Mouse (Mus musculus): ENCODE measurements around the gene Large1.
"Not testable (repeated sequence)": the region's sequence is repeated elsewhere in the genome, so short reads cannot be mapped to it uniquely, and the experiment has no call there.

Gene Large1

DNA sequence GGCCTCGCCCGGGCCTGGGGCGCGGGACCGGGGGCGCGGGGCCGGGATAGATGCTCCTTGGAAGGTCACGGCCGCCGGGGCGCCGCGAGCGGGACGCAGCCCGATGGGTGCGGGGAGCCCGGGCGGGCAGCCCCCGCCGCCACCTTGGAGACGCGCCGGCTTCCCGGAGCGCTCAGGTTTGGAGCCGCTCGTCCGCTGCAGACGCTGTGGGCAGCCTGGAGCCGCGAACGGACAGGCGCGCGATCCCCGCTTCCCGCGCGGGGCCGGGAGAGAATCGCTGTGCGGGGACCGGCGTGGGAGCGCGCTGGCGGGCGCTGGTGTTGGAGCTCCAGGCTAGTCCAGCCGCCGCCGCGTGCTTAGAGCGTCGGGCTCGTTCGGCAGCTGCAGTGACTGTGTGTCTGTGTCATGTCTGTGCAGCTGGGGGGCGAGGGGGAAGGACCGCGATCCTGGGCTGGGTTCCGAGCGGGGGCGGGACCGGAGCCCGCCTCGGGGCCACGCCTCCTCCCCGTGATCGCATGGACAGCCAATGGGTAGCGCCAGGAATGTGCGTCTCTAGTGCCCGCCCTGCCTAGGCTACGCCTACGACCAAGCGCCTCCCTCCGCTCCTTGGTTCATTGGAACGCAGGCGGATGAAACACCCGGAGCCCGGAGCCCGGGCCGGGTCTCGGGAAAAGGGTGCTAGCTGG, at the start of gene Large1:
Gene Large1 (minus strand): TSS at position 433 of the 686 bp plus-strand sequence.
- ATAC-seq (ENCODE audit: low TSS enrichment): peak; percentile 74

GRCm38 (mm10) chr8:73400343-73400742, 47.0 kb upstream of the Large1 start:
- no peak for ATAC-seq (ENCODE audit: low TSS enrichment)

GRCm38 (mm10) chr8:73373001-73373400, 19.7 kb upstream of the Large1 start:
- ATAC-seq (ENCODE audit: low TSS enrichment): not testable (repeated sequence)

DNA sequence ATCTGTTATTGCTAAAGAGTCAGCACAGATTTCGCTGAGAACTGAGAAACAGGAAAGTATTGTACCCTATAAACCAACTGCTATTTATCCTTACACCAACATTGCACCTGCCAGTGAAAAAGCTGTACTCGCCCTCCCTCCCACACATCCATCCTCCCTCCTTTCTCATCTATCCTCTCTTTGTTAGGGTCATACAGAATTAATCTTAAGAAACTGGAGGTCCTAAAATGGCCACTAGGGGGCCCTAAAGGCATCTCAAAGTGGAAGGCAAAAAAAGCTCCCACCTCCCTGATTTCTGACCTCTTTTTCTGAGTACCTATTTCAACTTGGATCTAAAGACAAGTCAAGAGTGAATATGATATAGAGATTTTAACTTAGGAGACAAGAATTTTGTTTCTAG, 2.6 kb upstream of the Large1 start:
- ATAC-seq (ENCODE audit: low TSS enrichment): no peak

GRCm38 (mm10) chr8:73354201-73354881, 1.0 kb upstream of the Large1 start:
- peak; percentile 39 for ATAC-seq (ENCODE audit: low TSS enrichment)

GRCm38 (mm10) chr8:73353794-73354179, 447 bp upstream of the Large1 start:
- ATAC-seq (ENCODE audit: low TSS enrichment): no peak; the same call in 1 of the 2 replicates

- ATAC-seq (ENCODE audit: low TSS enrichment): no peak; the same call in 1 of the 2 replicates
Observed at GRCm38 (mm10) chr8:73352301-73353107, 836 bp downstream of the Large1 start.

- ATAC-seq (ENCODE audit: low TSS enrichment): peak; percentile 25
Observed at GRCm38 (mm10) chr8:73350366-73350765, 3.0 kb downstream of the Large1 start.

GRCm38 (mm10) chr8:73342761-73343395, 10.5 kb downstream of the Large1 start:
- 0 out of 2 replicates have a peak, but pooled peaks have one; percentile 21 for ATAC-seq (ENCODE audit: low TSS enrichment)

- ATAC-seq (ENCODE audit: low TSS enrichment): no peak
Observed at GRCm38 (mm10) chr8:73336845-73337244, 16.5 kb downstream of the Large1 start.

- ATAC-seq (ENCODE audit: low TSS enrichment): no peak
Observed at GRCm38 (mm10) chr8:73329131-73329530, 24.2 kb downstream of the Large1 start.

DNA sequence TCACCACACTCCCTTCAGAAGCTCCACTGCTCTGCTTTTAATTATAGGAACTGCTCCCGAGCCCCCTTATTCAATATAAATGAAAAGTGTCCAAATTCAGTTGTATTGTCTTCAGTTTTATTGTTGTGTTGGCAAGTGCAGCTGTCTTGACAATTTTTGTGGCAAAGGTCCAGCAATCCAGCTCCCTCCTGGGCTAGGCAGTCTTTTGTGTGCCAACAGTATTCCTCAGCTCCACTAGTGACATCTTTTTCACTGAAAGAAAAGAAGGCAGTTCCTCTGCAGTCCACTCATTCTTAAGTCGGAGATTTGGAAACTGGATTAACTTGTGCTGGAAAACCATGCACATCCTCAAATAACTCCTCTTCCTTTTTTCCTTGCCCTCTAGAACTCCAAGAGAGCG, 25.3 kb downstream of the Large1 start:
- ATAC-seq (ENCODE audit: low TSS enrichment): 0 out of 2 replicates have a peak, but pooled peaks have one; percentile 33

- no peak for ATAC-seq (ENCODE audit: low TSS enrichment)
Observed at GRCm38 (mm10) chr8:73324667-73325066, 28.7 kb downstream of the Large1 start.

- no peak for ATAC-seq (ENCODE audit: low TSS enrichment)
Observed at GRCm38 (mm10) chr8:73323591-73323990, 29.7 kb downstream of the Large1 start.

DNA sequence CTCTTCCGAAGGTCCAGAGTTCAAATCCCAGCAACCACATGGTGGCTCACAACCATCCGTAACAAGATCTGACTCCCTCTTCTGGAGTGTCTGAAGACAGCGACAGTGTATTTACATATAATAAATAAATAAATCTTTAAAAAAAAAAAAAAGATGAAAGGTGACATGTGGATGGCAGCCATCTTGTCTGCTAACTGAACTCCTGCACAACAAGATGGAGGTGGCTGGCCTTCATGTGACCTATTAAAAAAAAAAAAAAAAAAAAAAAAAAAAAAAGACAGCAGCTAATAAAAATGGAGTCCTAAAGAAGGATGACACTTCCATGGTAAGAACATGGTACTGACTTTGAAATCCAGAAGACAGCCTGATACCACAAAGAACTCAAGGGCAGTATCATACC, 33.8 kb downstream of the Large1 start:
- peak; percentile 82 for ATAC-seq (ENCODE audit: low TSS enrichment)

DNA sequence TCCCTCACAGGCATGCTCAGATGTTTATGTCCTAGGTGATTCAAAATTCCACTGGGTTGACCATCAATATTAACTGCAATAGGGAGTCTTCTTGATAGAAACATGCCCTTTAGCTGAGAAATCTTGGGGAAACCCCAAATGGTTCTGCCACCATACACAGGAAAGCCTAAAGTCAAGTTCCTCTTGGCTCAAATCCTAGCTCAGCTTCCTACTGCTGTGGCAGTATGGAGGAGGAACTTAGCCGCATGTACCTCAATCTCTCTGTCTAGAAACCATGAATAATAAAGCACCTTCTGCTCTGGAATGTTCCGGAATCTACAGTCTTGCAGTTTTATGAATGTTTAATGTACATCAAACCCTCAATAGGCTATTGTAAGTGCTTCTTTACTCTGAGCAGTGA, 39.4 kb downstream of the Large1 start:
- ATAC-seq (ENCODE audit: low TSS enrichment): peak; percentile 58

- ATAC-seq (ENCODE audit: low TSS enrichment): peak; percentile 56
Observed at GRCm38 (mm10) chr8:73312714-73313607, 40.4 kb downstream of the Large1 start.

DNA sequence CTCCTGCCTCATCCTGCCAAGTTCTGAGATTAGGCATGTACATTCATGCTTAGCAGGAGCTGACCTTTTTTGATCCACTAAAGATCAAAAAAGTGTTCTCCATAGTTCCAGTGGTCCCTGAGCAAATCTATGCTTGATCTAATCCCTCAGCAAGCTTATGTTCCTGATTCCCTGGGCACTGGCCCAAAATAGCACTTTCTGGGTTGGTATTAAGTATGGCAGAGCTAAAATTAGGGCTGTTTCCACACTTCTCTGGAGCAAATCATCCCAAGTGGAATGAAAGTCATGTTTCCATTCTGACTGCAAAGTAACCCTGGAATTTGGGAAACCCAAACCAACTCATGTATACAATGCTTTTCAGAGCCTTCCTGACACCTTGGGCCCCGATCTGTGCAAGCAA, 42.9 kb downstream of the Large1 start:
- peak; percentile 32; the same call in 1 of the 2 replicates for ATAC-seq (ENCODE audit: low TSS enrichment)

GRCm38 (mm10) chr8:73310036-73310435, 43.3 kb downstream of the Large1 start:
- ATAC-seq (ENCODE audit: low TSS enrichment): no peak

- no peak for ATAC-seq (ENCODE audit: low TSS enrichment)
Observed at GRCm38 (mm10) chr8:73303907-73304306, 49.4 kb downstream of the Large1 start.

GRCm38 (mm10) chr8:73302947-73303346, 50.4 kb downstream of the Large1 start:
- peak; percentile 79 for ATAC-seq (ENCODE audit: low TSS enrichment)

Measured in frontal cortex, adult (tissue).